Mouse (Mus musculus): ENCODE measurements at regions not wholly inside any gene's neighbourhood (a gene's known extent, or its start where the extent isn't known, plus 50 kb on each side); places are given as distances from the start of the nearest gene placed in this dataset.

DNA sequence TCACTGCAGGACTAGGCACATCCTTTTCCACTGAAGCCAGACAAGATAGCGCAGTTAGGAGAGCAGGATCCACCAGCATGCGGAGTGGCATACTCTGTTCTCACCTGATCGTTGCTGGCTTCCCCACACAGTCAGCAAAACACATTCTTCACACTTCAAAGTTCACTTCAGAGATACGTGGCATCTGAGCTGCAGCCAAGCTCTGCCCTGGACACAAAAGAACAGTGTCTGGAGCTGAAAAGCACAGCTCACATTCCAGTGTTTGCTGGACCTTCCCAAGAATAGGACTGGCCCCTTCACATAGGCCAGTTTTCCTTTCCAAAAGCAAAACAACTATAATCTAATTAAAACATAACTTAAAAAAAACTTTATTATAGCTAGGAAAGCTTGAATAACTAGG lies 264.7 kb upstream of the Spred2 start:
- TF ChIP-seq CTCF (IDR thresholded peaks at IDR 0.05; ENCODE audit: low read depth) (no peak), EP300 (IDR thresholded peaks at IDR 0.05; ENCODE audit: low read depth) (no peak)
